Mouse (Mus musculus) urinary bladder, adult 18-20 months (tissue): ENCODE data around the gene Wdr24.

Source experiments
- DNase-seq, 2 experiments: peaks; one replicate each; pipeline ENCODE4 v3.0.0; 2022; ENCODE audit warnings: low spot score in 2 of 2, mixed read lengths in 2 of 2

The Wdr24 gene

GRCm38 (mm10) chr17:25876347-25876915, 53.0 kb downstream of the Wdr24 start:
- no peak for DNase-seq

- DNase-seq: no peak
Observed at GRCm38 (mm10) chr17:25877025-25877424, 53.6 kb downstream of the Wdr24 start.

GRCm38 (mm10) chr17:25877741-25878610, 54.5 kb downstream of the Wdr24 start:
- DNase-seq: no peak
